33 mouse cellular contexts compared by ENCODE assay signal in genomic region chr6:15807382-15807781, GRCm38 (mm10).
"Had no signal": no experiment of that assay in that cellular context is flagged by ENCODE, and none has a peak within 500 bp of the region (broad histone marks: within the 10 kb centered on the region; RNA-seq: fewer than 3 reads in every experiment).

No protein-coding gene starts in this region.

- H3K4me3 ChIP-seq: limb, embryonic 10.5 days; limb, embryonic 12.5 days; limb, embryonic 13.5 days; limb, embryonic 15.5 days; liver, embryonic 12.5 days; liver, embryonic 13.5 days; liver, embryonic 15.5 days; lung, embryonic 15.5 days; megakaryocyte, embryonic 14.5 days; midbrain, embryonic 10.5 days; midbrain, embryonic 12.5 days; midbrain, embryonic 13.5 days; midbrain, embryonic 15.5 days; myocyte; neural tube, embryonic 12.5 days; neural tube, embryonic 13.5 days had no signal

- DNase-seq: left cerebral cortex, postnatal 4 days; liver; liver, embryonic 13.5 days; liver, postnatal 0 days; lung, adult 18-20 months; lung, adult 2 months; lung, embryonic 14.5 days; lung, postnatal 10 days; lung, postnatal 14 days; lung, postnatal 36 days; lung, postnatal 4 days; midbrain, embryonic 14.5 days had no signal

- H3K9ac ChIP-seq: limb, embryonic 12.5 days; limb, embryonic 13.5 days; limb, embryonic 15.5 days; liver, embryonic 12.5 days; liver, embryonic 13.5 days; liver, embryonic 14.5 days; liver, embryonic 15.5 days; liver, postnatal 0 days; lung, embryonic 14.5 days; lung, embryonic 15.5 days; midbrain, embryonic 12.5 days; midbrain, embryonic 13.5 days; midbrain, embryonic 15.5 days; neural tube, embryonic 12.5 days; neural tube, embryonic 13.5 days had no signal

- H3K27me3 ChIP-seq: limb, embryonic 12.5 days; limb, embryonic 13.5 days; limb, embryonic 15.5 days; liver, embryonic 12.5 days; liver, embryonic 13.5 days; liver, embryonic 15.5 days; lung, embryonic 15.5 days; megakaryocyte, embryonic 14.5 days; midbrain, embryonic 12.5 days; midbrain, embryonic 13.5 days; midbrain, embryonic 15.5 days; neural tube, embryonic 12.5 days; neural tube, embryonic 13.5 days had no signal

- H3K27ac ChIP-seq: limb, embryonic 10.5 days; limb, embryonic 12.5 days; limb, embryonic 13.5 days; limb, embryonic 15.5 days; liver, embryonic 12.5 days; liver, embryonic 13.5 days; liver, embryonic 14.5 days; liver, embryonic 15.5 days; lung, embryonic 15.5 days; macrophage; midbrain, embryonic 10.5 days; midbrain, embryonic 12.5 days; midbrain, embryonic 13.5 days; midbrain, embryonic 15.5 days; neural tube, embryonic 12.5 days; neural tube, embryonic 13.5 days had no signal

- H3K4me1 ChIP-seq: limb, embryonic 10.5 days; limb, embryonic 12.5 days; limb, embryonic 13.5 days; limb, embryonic 15.5 days; liver, embryonic 12.5 days; liver, embryonic 13.5 days; liver, embryonic 15.5 days; lung, embryonic 15.5 days; megakaryocyte, embryonic 14.5 days; midbrain, embryonic 10.5 days; midbrain, embryonic 12.5 days; midbrain, embryonic 13.5 days; midbrain, embryonic 15.5 days; neural tube, embryonic 12.5 days; neural tube, embryonic 13.5 days had no signal

- H3K4me2 ChIP-seq: limb, embryonic 12.5 days; limb, embryonic 13.5 days; limb, embryonic 15.5 days; liver, embryonic 11.5 days; liver, embryonic 12.5 days; liver, embryonic 13.5 days; liver, embryonic 15.5 days; lung, embryonic 14.5 days; lung, embryonic 15.5 days; midbrain, embryonic 11.5 days; midbrain, embryonic 12.5 days; midbrain, embryonic 13.5 days; midbrain, embryonic 15.5 days; neural tube, embryonic 12.5 days; neural tube, embryonic 13.5 days had no signal

- H3K36me3 ChIP-seq: limb, embryonic 10.5 days; limb, embryonic 12.5 days; liver, embryonic 12.5 days; liver, embryonic 13.5 days; liver, embryonic 15.5 days; lung, embryonic 15.5 days; midbrain, embryonic 10.5 days; midbrain, embryonic 12.5 days; midbrain, embryonic 13.5 days; midbrain, embryonic 15.5 days; neural tube, embryonic 12.5 days; neural tube, embryonic 13.5 days had no signal

- H3K9me3 ChIP-seq: limb, embryonic 10.5 days; limb, embryonic 12.5 days; limb, embryonic 13.5 days; limb, embryonic 15.5 days; liver, embryonic 12.5 days; liver, embryonic 13.5 days; liver, embryonic 15.5 days; lung, embryonic 15.5 days; megakaryocyte, embryonic 14.5 days; midbrain, embryonic 10.5 days; midbrain, embryonic 12.5 days; midbrain, embryonic 13.5 days; midbrain, embryonic 15.5 days; neural tube, embryonic 12.5 days; neural tube, embryonic 13.5 days had no signal

- ATAC-seq: liver, embryonic 12.5 days; liver, postnatal 0 days; lung, postnatal 0 days; midbrain, embryonic 13.5 days; midbrain, embryonic 15.5 days; midbrain, embryonic 16.5 days had no signal
